Mouse (Mus musculus) hindbrain, embryonic 15.5 days (tissue): ENCODE measurements around the gene Gm21190. TPM values are rescaled to one million over a fixed set of nuclear protein-coding genes. Genes with fewer than 3 reads are reported as not detected.
"Not testable (repeated sequence)": the region's sequence is repeated elsewhere in the genome, so short reads cannot be mapped to it uniquely, and the experiment has no call there.

Experiments
- ATAC-seq: fragments of 200-750 bp; cut with Nextera tagmentation; 2 replicates; pipeline ENCODE4 v1.8.0; 2017; ENCODE audit warnings: low read depth, moderate number of reproducible peaks, moderate TSS enrichment; ENCODE audit not compliant: low FRiP score
- H3K27ac ChIP-seq: fragments of 300-500 bp; sonication (generic); replicated peaks from 2 replicates; pipeline ENCODE4 v1.5.1; 2015; ENCODE audit warnings: mild to moderate bottlenecking, inconsistent platforms
- H3K27me3 ChIP-seq: fragments of 300-500 bp; sonication (generic); 2 replicates; pipeline ENCODE4 v1.6.1; 2015; ENCODE audit warnings: control low read depth, inconsistent platforms
- H3K36me3 ChIP-seq: fragments of 300-500 bp; sonication (generic); 2 replicates; pipeline ENCODE4 v1.6.1; 2015; ENCODE audit warnings: control low read depth, inconsistent platforms
- H3K4me1 ChIP-seq: fragments of 300-500 bp; sonication (generic); replicated peaks from 2 replicates; pipeline ENCODE4 v1.6.1; 2015; ENCODE audit warnings: control low read depth, inconsistent platforms
- H3K4me2 ChIP-seq: fragments of 300-500 bp; sonication (generic); 2 replicates; pipeline ENCODE4 v1.6.1; 2015; ENCODE audit warnings: moderate library complexity, mild to moderate bottlenecking, inconsistent platforms
- H3K4me3 ChIP-seq: fragments of 300-500 bp; sonication (generic); 2 replicates; pipeline ENCODE4 v1.5.1; 2015; ENCODE audit warnings: mild to moderate bottlenecking, inconsistent platforms
- H3K9ac ChIP-seq: fragments of 300-500 bp; sonication (generic); 2 replicates; pipeline ENCODE4 v1.6.1; 2015; ENCODE audit warnings: inconsistent platforms
- H3K9me3 ChIP-seq: fragments of 300-500 bp; sonication (generic); 2 replicates; pipeline ENCODE4 v1.6.1; 2016; ENCODE audit warnings: control low read depth, inconsistent platforms
- WGBS: fragments of 180-500 bp; shearing (Covaris S2); methylation state at CpG from one replicate; pipeline ENCODE4 v1.1.7; 2015; 5-methylcytosine and 5-hydroxymethylcytosine counted together
- polyA plus RNA-seq: library from polyadenylated mRNA; unstranded; fragments of >200 nt; fragmentation: Nextera tagmentation; extraction: Ambion mirVana; gene quantifications from 2 replicates; pipeline ENCODE4 v1.2.1, GENCODE M21; 2015

The Gm21190 gene
- not detected in 2 replicates for polyA plus RNA-seq

GRCm38 (mm10) chr5:15529122-15529521 is at the start of gene Gm21190:
TSS of gene Gm21190 (minus strand) at chr5:15529222.
- not testable (repeated sequence) for ATAC-seq, H3K27ac ChIP-seq

GRCm38 (mm10) chr5:15577033-15577432 is 48.0 kb upstream of the Gm21190 start, which contains the start of gene Gm21083:
TSS of gene Gm21083 (plus strand) at chr5:15577333.
- H3K9ac ChIP-seq, ATAC-seq: not testable (repeated sequence)

More at GRCm38 (mm10) chr5:15529122-15529521, at the start of gene Gm21190:
- H3K27me3 ChIP-seq, H3K9ac ChIP-seq, H3K4me3 ChIP-seq, H3K4me2 ChIP-seq, H3K36me3 ChIP-seq, H3K4me1 ChIP-seq: not testable (repeated sequence)
- 100% methylated on average over 1 of the region's 1 CpGs for WGBS
- peaks cover 17% of the 10 kb centered on the region; the same call in 1 of the 2 replicates for H3K9me3 ChIP-seq

GRCm38 (mm10) chr5:15573735-15574134 is 44.7 kb upstream of the Gm21190 start:
- not testable (repeated sequence) for H3K9ac ChIP-seq, H3K27ac ChIP-seq, H3K4me1 ChIP-seq, H3K4me2 ChIP-seq, H3K36me3 ChIP-seq, H3K27me3 ChIP-seq, H3K9me3 ChIP-seq, ATAC-seq, H3K4me3 ChIP-seq

More at GRCm38 (mm10) chr5:15577033-15577432, 48.0 kb upstream of the Gm21190 start, which contains the start of gene Gm21083:
- not testable (repeated sequence) for H3K36me3 ChIP-seq, H3K9me3 ChIP-seq, H3K27me3 ChIP-seq, H3K4me3 ChIP-seq, H3K27ac ChIP-seq, H3K4me1 ChIP-seq, H3K4me2 ChIP-seq
- WGBS = no CpG with 5 or more reads among the region's 1 CpGs

GRCm38 (mm10) chr5:15561425-15562264 is 32.6 kb upstream of the Gm21190 start:
- H3K4me3 ChIP-seq = not testable (repeated sequence)

GRCm38 (mm10) chr5:15558654-15559053 is 29.6 kb upstream of the Gm21190 start:
- not testable (repeated sequence) for H3K27me3 ChIP-seq, H3K36me3 ChIP-seq, H3K4me3 ChIP-seq, H3K4me2 ChIP-seq, H3K27ac ChIP-seq, H3K9ac ChIP-seq, H3K4me1 ChIP-seq, H3K9me3 ChIP-seq, ATAC-seq
- WGBS = 85% methylated on average over 1 of the region's 1 CpGs

More at GRCm38 (mm10) chr5:15561425-15562264, 32.6 kb upstream of the Gm21190 start:
- not testable (repeated sequence) for H3K4me2 ChIP-seq, H3K27me3 ChIP-seq, H3K9me3 ChIP-seq, H3K9ac ChIP-seq, H3K36me3 ChIP-seq, H3K27ac ChIP-seq, H3K4me1 ChIP-seq
- ATAC-seq = peak; percentile 59; the same call in 1 of the 2 replicates
- 85% methylated on average over 3 of the region's 3 CpGs for WGBS

GRCm38 (mm10) chr5:15549606-15550005 is 20.6 kb upstream of the Gm21190 start:
- H3K4me3 ChIP-seq, H3K4me1 ChIP-seq, H3K9ac ChIP-seq, H3K36me3 ChIP-seq, H3K27ac ChIP-seq, H3K27me3 ChIP-seq, H3K4me2 ChIP-seq, H3K9me3 ChIP-seq, ATAC-seq: not testable (repeated sequence)
- 17% methylated on average over 3 of the region's 3 CpGs for WGBS

GRCm38 (mm10) chr5:15549134-15549533 is 20.1 kb upstream of the Gm21190 start:
- not testable (repeated sequence) for H3K4me1 ChIP-seq, H3K9me3 ChIP-seq, H3K4me2 ChIP-seq, H3K9ac ChIP-seq, H3K27me3 ChIP-seq, H3K27ac ChIP-seq, H3K36me3 ChIP-seq, ATAC-seq, H3K4me3 ChIP-seq
- WGBS = 43% methylated on average over 1 of the region's 1 CpGs

GRCm38 (mm10) chr5:15548642-15549041 is 19.6 kb upstream of the Gm21190 start:
- H3K4me3 ChIP-seq, H3K9ac ChIP-seq, H3K4me2 ChIP-seq, H3K36me3 ChIP-seq, H3K4me1 ChIP-seq, H3K27ac ChIP-seq, H3K27me3 ChIP-seq, ATAC-seq, H3K9me3 ChIP-seq: not testable (repeated sequence)
- WGBS = 86% methylated on average over 6 of the region's 6 CpGs

- not testable (repeated sequence) for ATAC-seq, H3K4me2 ChIP-seq, H3K9me3 ChIP-seq, H3K27ac ChIP-seq, H3K36me3 ChIP-seq, H3K9ac ChIP-seq, H3K4me1 ChIP-seq, H3K27me3 ChIP-seq, H3K4me3 ChIP-seq
These were observed 6.6 kb downstream of the Gm21190 start for GRCm38 (mm10) chr5:15522470-15522869.

- 41% methylated on average over 2 of the region's 2 CpGs for WGBS
- H3K4me1 ChIP-seq, H3K9me3 ChIP-seq, H3K9ac ChIP-seq, H3K27me3 ChIP-seq, H3K4me2 ChIP-seq, H3K4me3 ChIP-seq, H3K27ac ChIP-seq, H3K36me3 ChIP-seq, ATAC-seq: not testable (repeated sequence)
These were observed 7.0 kb downstream of the Gm21190 start for GRCm38 (mm10) chr5:15522028-15522427.

- not testable (repeated sequence) for H3K4me3 ChIP-seq, H3K4me1 ChIP-seq, ATAC-seq, H3K4me2 ChIP-seq, H3K9me3 ChIP-seq, H3K27ac ChIP-seq, H3K9ac ChIP-seq, H3K27me3 ChIP-seq, H3K36me3 ChIP-seq
- WGBS = 23% methylated on average over 5 of the region's 5 CpGs
These were observed 8.6 kb downstream of the Gm21190 start for GRCm38 (mm10) chr5:15520418-15520817.

GRCm38 (mm10) chr5:15517150-15517549 is 11.9 kb downstream of the Gm21190 start:
- H3K4me2 ChIP-seq, H3K4me1 ChIP-seq, H3K36me3 ChIP-seq, ATAC-seq, H3K27me3 ChIP-seq, H3K9ac ChIP-seq, H3K4me3 ChIP-seq, H3K9me3 ChIP-seq, H3K27ac ChIP-seq: not testable (repeated sequence)
- WGBS = 76% methylated on average over 2 of the region's 2 CpGs

- not testable (repeated sequence) for H3K9ac ChIP-seq, ATAC-seq, H3K4me3 ChIP-seq, H3K27me3 ChIP-seq, H3K4me1 ChIP-seq, H3K4me2 ChIP-seq, H3K36me3 ChIP-seq, H3K27ac ChIP-seq
- 68% methylated on average over 3 of the region's 3 CpGs for WGBS
- peaks cover 28% of the 10 kb centered on the region for H3K9me3 ChIP-seq
These were observed 16.8 kb downstream of the Gm21190 start for GRCm38 (mm10) chr5:15512236-15512635.
